Mouse (Mus musculus) cerebellum, adult 9-10 months (tissue): Measurements from ENCODE around the gene AC131692.1.
"Not testable (repeated sequence)": the region's sequence is repeated elsewhere in the genome, so short reads cannot be mapped to it uniquely, and the experiment has no call there.

Experiments used
- DNase-seq: peaks from one replicate; pipeline ENCODE4 v3.0.0; 2022

Gene AC131692.1

DNA sequence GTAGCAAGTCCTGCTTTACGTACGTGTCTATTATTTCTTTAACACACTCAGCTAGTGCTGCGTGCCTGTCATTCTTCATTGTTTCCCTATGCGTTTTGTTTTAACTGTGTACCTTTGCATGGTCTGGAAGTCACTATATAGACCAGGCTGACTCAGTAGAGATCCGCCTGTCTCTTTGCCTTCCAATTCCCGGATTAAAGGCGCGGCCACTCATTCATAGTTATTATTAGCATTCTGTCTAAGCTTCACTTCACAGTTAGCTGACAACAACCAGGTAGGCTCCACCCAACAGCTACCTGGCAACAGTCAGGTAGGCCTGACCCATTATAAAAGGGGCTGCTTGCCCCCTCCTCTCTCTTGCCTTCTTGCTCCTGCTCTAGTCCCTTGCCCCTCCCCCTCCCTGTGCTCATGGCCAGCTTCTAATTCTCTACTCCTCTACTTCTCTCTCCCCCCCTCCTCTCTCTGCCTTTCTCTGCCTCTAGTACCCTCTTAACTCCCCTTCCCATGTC lies 24.5 kb downstream of the AC131692.1 start:
- peak; percentile 62 for DNase-seq

DNA sequence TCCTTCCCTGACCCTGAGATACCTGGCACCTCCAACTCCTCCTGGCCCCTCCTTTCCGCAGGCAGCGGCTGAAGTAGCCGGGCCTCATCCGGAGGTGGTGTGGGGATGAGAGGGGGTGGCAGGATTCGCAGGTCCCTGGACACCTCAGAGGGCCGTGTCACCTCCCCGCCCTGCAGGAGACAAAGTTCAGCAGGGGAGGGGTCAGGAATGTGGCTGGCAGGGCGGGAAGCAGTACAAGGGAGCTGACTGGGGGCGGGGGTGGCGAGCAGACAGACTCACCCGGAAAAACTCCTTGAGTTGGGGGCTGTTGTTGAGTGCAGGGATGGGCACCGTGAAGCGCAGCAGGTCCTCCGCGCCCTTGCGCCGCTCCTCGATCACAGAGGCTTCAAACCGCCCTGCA lies 27.5 kb downstream of the AC131692.1 start:
- DNase-seq, result no peak

DNA sequence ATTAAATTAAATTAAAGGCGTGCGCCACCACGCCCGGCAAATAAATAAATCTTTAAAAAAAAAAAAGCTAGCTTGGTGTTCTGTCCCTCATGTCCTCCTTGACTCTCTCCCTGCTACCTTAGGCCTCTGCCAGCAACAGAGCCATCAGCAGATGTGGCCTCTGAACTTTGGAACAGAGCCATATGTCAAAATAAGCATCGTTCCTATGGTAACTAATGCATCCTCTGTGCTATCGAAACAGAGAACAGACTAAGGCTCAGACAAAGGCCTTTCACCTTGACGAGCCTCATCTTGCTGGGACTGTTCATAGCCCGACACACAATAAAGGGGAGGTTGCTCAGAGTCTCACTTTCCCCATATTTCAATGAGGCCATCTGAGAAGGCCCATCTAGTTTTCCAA lies 29.1 kb downstream of the AC131692.1 start:
- no peak for DNase-seq

DNA sequence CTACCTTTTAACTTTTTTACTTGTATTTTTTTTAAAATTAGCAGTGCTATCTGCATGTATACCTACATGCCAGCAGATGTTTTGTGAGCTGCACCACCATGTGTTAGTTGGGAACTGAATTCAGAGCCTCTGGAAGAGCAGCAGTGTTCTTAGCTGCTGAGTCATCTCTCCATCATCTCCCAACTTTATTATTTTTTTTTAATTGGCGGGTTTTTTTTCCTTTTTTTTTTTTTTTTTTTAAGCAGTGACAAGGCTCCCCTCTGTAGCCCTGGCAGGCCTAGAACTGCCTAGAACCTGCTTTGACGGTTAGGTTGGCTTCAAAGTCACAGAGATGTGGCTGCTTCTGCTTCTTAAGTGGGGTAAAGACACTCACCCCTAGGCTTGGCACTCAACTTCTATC lies 30.7 kb downstream of the AC131692.1 start:
- DNase-seq, result no peak

DNA sequence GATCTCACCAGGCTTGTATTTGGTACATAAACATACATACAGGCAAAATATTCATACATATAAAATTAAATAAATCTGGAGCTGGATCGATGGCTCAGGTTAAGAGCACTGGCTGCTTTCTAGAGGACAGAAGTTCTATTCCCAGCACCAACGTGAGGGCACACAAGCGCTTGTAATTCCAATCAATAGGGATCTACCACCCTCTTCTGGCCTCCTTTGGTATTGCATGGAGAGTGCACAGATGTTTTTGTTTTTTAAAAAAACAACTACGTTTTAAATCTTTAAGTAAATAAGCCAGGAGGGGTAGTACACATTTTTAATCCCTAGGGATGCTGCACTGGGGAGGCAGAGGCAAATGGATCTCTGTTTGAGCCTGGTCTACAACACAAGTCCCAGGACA lies 32.1 kb downstream of the AC131692.1 start:
- DNase-seq, result peak; percentile 78

DNA sequence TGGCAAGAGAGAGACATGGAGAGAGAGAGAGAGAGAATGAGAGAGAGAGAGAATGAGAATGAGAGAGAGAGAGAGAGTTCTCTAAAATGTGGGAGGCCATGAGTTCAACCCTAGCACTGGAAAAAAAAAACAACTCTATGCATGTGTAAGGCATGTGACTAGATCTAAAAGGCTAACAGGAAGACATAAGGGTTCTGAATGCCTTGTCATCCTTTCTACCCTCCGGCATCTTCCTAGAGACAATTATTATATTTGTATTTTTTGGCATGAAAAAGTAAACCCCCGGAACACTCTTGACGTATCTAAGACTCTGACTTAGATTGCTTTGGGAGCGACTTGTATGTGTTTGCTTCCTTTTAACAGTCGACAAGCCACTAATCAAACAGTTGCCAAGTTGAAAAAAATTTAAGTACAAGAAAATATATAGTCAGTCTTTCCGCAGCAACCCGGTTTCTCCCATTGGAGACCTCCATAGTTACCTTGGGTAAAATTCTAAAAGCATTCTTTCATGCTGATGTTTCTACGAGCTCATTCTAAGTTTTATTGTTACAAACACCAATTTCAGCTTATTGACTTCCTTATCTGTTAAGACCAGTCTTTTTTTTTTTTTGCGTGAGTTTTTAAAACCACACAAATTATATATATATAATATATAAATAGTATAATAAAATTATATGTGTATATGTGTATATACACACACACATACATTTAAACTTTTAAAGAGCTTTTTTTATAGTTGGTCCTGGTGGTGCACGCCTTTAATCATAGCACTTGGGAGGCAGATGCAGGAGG lies 32.8 kb downstream of the AC131692.1 start:
- DNase-seq, result no peak

DNA sequence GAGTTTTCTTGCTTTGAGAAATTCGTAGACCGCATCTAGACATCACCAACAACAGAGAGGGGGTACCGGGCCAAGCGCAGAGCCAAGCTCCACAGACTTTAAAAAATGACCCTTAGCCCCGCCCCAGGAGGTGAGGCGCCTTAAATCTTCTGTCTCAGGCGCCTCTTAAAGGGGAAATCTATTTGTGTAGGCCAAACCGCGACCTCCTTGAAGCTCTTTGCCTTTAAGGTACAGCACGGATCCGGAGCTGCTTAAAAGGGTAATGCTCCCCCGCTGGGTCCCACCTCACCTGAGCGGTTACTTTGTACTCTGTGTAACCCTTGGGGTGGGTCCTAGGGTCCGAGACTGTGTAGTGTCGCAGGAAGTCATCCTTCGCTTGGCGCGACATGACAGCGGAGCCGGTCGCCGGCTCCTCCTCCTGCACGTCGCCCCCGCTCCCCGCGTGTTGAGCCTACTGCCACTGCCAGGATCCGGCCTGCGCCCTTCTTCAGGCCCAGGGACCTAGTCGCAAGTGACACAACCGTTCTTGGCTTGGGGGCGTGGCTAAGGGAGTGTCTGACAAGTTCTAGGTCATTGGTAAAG lies 33.6 kb downstream of the AC131692.1 start, which contains the start of gene Snx15:
Gene Snx15 (minus strand): TSS at position 545 of the 582 bp plus-strand sequence.
- DNase-seq, result peak; percentile 98

DNA sequence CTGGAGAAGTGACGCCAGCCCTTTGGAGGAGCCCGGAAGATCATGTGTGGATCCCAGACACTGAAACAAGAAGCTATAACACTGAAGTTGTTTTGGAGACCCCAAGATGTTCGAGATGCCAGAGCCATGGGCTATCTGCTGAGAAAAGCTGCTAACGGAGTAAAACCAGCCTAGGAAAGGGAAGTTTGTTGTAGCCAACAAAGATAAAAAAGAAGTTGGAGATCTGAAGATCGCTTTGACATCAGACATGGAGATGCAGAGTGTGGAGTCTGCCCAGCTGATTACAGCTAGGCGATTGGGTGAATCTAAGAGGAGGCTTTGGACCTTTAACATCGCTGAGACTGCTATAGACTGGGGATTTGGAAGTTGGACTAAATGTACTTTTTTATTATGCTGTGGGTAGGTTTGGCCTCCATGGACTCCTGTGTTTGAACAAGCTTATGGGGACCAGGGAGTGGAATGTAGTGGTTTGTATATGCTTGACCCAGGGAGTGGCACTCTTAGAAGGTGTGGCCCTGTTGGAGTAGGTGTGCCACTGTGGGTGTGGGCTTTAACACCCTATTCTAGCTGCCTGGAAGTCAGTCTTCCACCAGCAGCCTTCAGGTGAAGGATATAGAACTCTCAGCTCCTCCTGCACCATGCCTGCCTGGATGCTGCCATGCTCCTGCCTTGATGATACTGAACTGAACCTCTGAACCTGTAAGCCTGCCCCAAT lies 36.4 kb downstream of the AC131692.1 start:
- DNase-seq, result not testable (repeated sequence)

DNA sequence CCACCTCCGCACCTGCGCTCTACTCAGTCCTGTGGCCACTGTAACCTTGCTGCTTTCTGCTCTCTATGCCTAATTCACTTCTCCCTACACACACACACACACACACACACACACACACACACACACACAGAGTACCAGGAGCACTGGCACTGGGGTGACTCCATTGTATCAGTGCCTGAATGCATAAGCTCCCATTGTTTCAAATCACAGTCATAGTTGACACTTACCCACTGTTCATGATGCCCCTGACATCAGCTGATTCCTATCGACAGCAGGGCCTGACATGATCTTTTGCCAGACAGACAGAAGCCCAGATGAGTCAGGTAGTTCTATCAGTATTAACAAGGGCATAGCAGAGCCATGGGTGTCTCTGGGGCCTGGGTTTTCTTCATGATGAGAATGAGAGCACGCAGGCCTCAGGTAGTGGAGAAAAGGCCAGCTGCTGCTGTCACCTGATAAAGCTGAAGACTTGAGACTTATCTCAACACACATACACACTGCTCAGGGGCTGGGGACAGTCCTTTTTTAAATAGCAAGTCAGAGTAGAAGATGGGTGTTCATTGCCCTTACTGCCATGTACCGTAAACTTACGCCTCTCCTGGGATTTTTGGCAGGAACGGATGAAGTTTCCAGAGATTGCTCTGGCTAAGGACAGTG lies 38.1 kb downstream of the AC131692.1 start:
- DNase-seq, result no peak

DNA sequence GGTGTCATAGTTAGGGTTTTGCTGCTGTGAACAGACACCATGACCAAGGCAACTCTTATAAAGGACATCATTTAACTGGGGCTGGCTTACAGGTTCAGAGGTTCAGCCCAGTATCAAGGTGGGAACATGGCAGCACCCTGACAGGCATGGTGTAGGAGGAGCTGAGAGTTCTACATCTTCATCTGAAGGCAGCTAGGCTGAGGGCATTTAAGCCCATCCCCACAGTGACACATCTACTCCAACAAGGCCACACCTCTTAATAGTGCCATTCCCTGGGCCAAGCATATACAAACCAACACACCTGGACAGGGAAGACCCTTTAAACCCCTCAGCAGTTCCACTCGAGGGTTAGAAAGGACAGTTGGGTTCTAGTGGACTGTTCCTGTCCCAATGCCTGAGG lies 39.0 kb downstream of the AC131692.1 start:
- not testable (repeated sequence) for DNase-seq

DNA sequence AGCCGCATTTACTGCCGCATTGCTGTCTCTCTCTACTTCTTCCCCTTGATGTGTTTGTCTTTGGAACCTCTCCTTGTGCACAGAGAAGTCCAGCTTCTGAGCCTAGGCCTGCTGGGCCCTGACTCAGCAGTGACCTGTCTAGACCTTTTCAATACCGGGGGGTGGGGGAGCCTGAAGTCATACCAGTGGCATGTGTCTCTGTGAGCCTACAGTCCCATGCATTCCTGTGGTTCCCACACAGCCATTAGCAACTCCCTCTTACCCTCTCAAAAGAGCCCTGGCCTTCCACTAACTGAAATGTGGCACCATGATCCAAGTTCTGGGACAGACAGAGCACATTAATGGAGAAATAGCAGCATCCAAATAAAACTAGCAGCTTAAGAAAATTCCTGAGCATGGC lies 42.2 kb downstream of the AC131692.1 start:
- no peak for DNase-seq

DNA sequence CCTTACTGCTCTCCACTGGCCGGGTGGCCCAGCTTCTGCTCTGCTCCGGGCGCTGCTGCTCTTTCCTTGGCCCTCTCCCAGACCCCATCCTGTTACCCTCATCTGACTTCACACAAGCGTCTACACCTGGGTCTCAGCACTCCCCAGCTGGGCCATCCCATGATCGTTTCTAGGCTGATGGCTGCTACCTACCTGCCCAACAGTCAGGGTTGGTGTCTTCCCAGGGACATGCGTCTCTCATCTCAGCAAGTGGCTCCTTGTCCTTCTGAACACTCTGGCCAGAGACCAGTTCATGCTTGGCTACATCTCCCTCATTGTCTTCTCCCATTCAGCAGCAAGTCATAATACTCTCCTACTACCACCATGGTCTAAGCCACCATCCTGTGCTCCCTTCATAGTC lies 45.5 kb downstream of the AC131692.1 start:
- no peak for DNase-seq

DNA sequence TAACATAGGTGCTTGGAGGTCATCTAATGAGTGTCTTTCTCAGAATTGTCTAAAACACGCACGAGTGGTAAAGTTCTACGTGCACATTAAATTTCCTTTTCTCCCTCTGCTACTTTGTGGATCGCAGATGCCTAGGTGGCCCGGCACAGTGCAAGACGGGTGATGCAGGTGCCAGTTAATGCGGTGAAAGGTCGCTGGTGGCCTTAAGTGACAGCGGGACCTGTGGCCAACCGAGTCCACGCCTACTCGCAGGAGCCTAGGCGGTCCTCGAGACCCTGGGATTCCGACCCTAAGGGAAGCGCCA lies 46.1 kb downstream of the AC131692.1 start:
- DNase-seq, result no peak

DNA sequence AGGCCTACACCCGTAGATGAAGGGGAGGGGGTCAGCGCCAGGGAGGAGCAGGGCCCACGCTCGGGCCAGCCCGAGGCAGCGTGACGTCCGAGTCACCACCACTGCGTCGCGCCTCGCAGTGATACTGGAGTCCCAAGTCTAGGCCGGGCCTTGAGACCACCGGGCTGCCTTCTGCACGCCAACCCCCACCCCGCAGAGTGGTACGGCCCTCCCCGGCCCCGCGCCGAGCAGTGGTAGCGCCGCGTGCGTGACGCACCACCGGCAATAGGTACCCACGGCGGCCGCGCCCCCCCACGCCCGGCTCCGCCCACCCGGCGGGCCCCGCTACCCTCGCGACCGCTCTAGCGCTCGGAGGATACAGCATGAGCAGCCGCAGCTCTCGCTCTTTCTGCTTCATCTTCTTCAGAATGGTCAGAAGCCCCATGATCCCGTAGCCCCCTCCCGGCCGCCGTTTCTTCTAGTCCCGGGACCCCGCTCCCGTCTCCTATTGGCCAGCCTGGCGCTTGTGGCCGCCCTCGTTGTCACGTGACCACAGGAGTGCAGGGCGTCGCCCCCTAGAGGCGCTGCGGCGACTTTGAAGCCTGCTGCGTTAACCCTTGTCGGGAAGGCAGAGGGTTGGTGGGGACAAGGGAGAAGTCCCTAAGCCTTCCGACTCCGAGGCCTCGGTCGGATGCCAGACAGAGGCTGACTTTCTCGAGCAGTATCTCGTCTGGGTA lies 46.6 kb downstream of the AC131692.1 start, which contains the start of gene Batf2:
Gene Batf2 (plus strand): TSS at position 306 of the 716 bp plus-strand sequence.
- DNase-seq, result peak; percentile 94

DNA sequence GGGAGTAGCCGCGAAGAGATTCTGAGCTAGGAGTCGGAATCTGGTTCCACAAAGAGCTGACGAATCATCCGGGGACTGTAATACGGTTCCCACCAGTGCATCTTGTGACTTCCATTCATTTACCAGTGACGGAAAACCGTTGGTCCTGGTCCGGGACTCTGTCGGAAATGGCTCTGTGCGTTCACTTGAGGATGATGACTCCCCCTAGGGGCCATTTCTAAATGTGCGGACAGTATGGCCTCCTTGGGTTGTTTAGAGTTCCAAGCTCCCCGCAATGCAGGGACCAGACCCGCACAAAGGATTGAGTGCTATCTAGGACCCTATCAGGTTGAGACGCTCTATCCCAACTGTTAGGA lies 47.2 kb downstream of the AC131692.1 start, which contains the start of gene Arl2:
Gene Arl2 (minus strand): TSS at position 155 of the 356 bp plus-strand sequence.
- DNase-seq, result peak; percentile 93

DNA sequence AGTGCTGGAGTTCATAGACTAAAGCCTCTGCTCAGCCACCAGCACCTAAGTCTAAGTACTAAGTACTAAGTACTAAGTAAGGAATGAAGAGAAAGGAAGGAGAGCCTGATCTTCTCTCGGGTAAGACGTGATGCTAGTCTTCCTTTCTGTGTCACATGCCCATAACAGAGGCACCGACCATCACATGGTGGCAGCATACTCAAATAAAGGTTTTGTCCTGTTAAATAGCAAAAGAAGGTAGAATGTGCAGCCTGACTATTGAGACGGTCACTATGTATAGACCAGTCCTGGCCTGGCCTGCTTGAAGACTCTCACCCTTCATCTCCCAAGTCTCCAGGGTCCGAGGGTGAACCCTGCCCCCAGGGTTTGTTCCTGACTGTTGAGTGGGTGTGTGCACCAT lies 50.6 kb downstream of the AC131692.1 start:
- no peak for DNase-seq
